Mouse (Mus musculus) kidney, embryonic 15.5 days (tissue): ENCODE measurements at regions not wholly inside any gene's neighbourhood (a gene's known extent, or its start where the extent isn't known, plus 50 kb on each side); places are given as distances from the start of the nearest gene placed in this dataset.

Experiments
- ATAC-seq: fragments of 200-750 bp; cut with Nextera tagmentation; replicated peaks from 2 replicates; pipeline ENCODE4 v1.8.0; 2017; ENCODE audit warnings: moderate TSS enrichment; ENCODE audit not compliant: low FRiP score
- H3K27ac ChIP-seq: fragments of 300-500 bp; sonication (generic); 2 replicates; pipeline ENCODE4 v1.5.1; 2015; ENCODE audit warnings: mild to moderate bottlenecking, inconsistent platforms
- H3K27me3 ChIP-seq: fragments of 300-500 bp; sonication (generic); 2 replicates; pipeline ENCODE4 v1.6.1; 2015; ENCODE audit warnings: inconsistent platforms
- H3K36me3 ChIP-seq: fragments of 300-500 bp; sonication (generic); 2 replicates; pipeline ENCODE4 v1.6.1; 2015; ENCODE audit warnings: inconsistent platforms
- H3K4me1 ChIP-seq: fragments of 300-500 bp; sonication (generic); 2 replicates; pipeline ENCODE4 v1.6.1; 2015; ENCODE audit warnings: inconsistent platforms
- H3K4me2 ChIP-seq: fragments of 300-500 bp; sonication (generic); 2 replicates; pipeline ENCODE4 v1.6.1; 2015; ENCODE audit warnings: moderate library complexity, mild to moderate bottlenecking, inconsistent platforms
- H3K4me3 ChIP-seq: fragments of 300-500 bp; sonication (generic); replicated peaks from 2 replicates; pipeline ENCODE4 v1.5.1; 2015; ENCODE audit warnings: mild to moderate bottlenecking, inconsistent platforms
- H3K9ac ChIP-seq: fragments of 300-500 bp; sonication (generic); 2 replicates; pipeline ENCODE4 v1.6.1; 2015; ENCODE audit warnings: mild to moderate bottlenecking, inconsistent platforms
- H3K9me3 ChIP-seq: fragments of 300-500 bp; sonication (generic); replicated peaks from 2 replicates; pipeline ENCODE4 v1.6.1; 2016; ENCODE audit warnings: inconsistent platforms

DNA sequence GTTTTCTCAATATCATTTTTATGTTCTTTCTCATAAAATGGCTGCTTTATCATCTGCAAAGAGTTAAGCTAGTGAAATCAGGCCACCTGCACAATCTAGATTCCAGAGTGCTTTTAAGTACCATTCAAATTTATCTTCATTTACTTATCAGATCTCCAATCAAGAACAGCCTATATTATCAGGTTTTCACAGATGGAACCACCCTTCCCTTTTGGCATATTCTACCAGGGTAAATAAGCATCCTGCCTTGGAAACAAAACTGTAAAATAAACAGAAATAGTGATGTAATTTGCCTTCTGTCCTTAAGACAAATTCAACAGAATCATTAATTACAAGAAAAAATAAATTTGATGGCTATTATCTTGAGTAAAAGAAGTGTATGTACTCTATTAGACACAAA, 55.2 kb upstream of the Arsj start:
- no peak overlapping the region for H3K4me2 ChIP-seq
- no peaks in the 10 kb centered on the region for H3K9me3 ChIP-seq
- H3K4me1 ChIP-seq = no peaks in the 10 kb centered on the region
- no peak overlapping the region for H3K4me3 ChIP-seq
- H3K27ac ChIP-seq = no peak overlapping the region
- H3K36me3 ChIP-seq = no peaks in the 10 kb centered on the region
- no peak overlapping the region for H3K9ac ChIP-seq
- H3K27me3 ChIP-seq = no peaks in the 10 kb centered on the region
- no peak for ATAC-seq
